Mouse (Mus musculus) 416B (cell line): ENCODE data around the gene Cdkal1.
A peak's percentile ranks its signal among the peaks of the same experiment; 100 is the strongest.

Experiments
- DNase-seq: peaks from one replicate; pipeline ENCODE4 v3.0.0; 2011; ENCODE audit warnings: low read depth

The Cdkal1 gene

GRCm38 (mm10) chr13:29808383-29808782 lies 47.1 kb downstream of the Cdkal1 start:
- DNase-seq = no peak

GRCm38 (mm10) chr13:29807930-29808329 lies 47.5 kb downstream of the Cdkal1 start:
- DNase-seq = no peak

- no peak for DNase-seq
These were observed 48.6 kb downstream of the Cdkal1 start for GRCm38 (mm10) chr13:29806871-29807270.

GRCm38 (mm10) chr13:29805296-29805695 lies 50.2 kb downstream of the Cdkal1 start:
- DNase-seq = peak; percentile 66

GRCm38 (mm10) chr13:29804034-29804433 lies 51.4 kb downstream of the Cdkal1 start:
- DNase-seq = no peak

- DNase-seq = no peak
These were observed 52.8 kb downstream of the Cdkal1 start for GRCm38 (mm10) chr13:29802699-29803098.

- no peak for DNase-seq
These were observed 55.4 kb downstream of the Cdkal1 start for GRCm38 (mm10) chr13:29800078-29800477.

- DNase-seq = peak; percentile 87
These were observed 63.4 kb downstream of the Cdkal1 start for GRCm38 (mm10) chr13:29792112-29792511.

- peak; percentile 57 for DNase-seq
These were observed 64.0 kb downstream of the Cdkal1 start for GRCm38 (mm10) chr13:29791439-29791838.

- no peak for DNase-seq
These were observed 68.5 kb downstream of the Cdkal1 start for GRCm38 (mm10) chr13:29786984-29787383.

GRCm38 (mm10) chr13:29784894-29785293 lies 70.6 kb downstream of the Cdkal1 start:
- DNase-seq = no peak

GRCm38 (mm10) chr13:29781332-29781731 lies 74.1 kb downstream of the Cdkal1 start:
- DNase-seq = no peak

- peak; percentile 50 for DNase-seq
These were observed 74.8 kb downstream of the Cdkal1 start for GRCm38 (mm10) chr13:29780713-29781112.

- no peak for DNase-seq
These were observed 76.0 kb downstream of the Cdkal1 start for GRCm38 (mm10) chr13:29779519-29779918.

- DNase-seq = no peak
These were observed 76.4 kb downstream of the Cdkal1 start for GRCm38 (mm10) chr13:29779116-29779515.

GRCm38 (mm10) chr13:29778124-29778523 lies 77.3 kb downstream of the Cdkal1 start:
- peak; percentile 49 for DNase-seq

GRCm38 (mm10) chr13:29777225-29777624 lies 78.2 kb downstream of the Cdkal1 start:
- no peak for DNase-seq

- DNase-seq = no peak
These were observed 79.8 kb downstream of the Cdkal1 start for GRCm38 (mm10) chr13:29775603-29776230.

GRCm38 (mm10) chr13:29773563-29773962 lies 81.9 kb downstream of the Cdkal1 start:
- peak; percentile 44 for DNase-seq

GRCm38 (mm10) chr13:29772970-29773369 lies 82.5 kb downstream of the Cdkal1 start:
- peak; percentile 64 for DNase-seq

- DNase-seq = peak; percentile 86
These were observed 85.6 kb downstream of the Cdkal1 start for GRCm38 (mm10) chr13:29769647-29770436.

GRCm38 (mm10) chr13:29768104-29768503 lies 87.4 kb downstream of the Cdkal1 start:
- DNase-seq = peak; percentile 68

- DNase-seq = no peak
These were observed 87.9 kb downstream of the Cdkal1 start for GRCm38 (mm10) chr13:29767587-29767986.
